Mouse (Mus musculus) ovary, postnatal 10 days (tissue): Measurements from ENCODE around the gene Stk31.
"Not testable (repeated sequence)": the region's sequence is repeated elsewhere in the genome, so short reads cannot be mapped to it uniquely, and the experiment has no call there.

Experiments used
- DNase-seq: peaks from one replicate; pipeline ENCODE4 v3.0.0; 2022; ENCODE audit warnings: low spot score

Gene Stk31

GRCm38 (mm10) chr6:49395316-49395715 is at the start of gene Stk31:
Gene Stk31 (plus strand): TSS chr6:49395604.
- DNase-seq: no peak

DNA sequence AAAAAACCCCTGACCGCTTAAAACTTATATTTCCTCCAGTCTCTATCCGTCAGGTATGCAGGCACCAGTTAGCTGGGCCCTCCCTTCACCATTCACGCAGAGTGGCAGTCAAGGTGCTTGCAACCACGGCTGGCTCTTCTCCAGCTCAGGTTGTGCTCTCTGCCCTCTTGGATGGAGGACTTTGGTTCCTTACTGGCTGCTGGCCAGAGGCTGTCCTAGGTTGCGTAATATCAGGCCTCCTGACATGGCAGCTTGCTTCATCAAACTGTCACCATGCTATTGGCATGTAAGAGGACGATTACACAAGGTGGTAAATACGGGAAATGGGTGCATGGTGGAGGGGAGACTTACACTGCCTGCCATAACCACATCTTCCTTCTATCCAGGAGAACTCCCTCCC is 45.6 kb upstream of the Stk31 start:
- no peak for DNase-seq

GRCm38 (mm10) chr6:49354613-49355012 is 40.8 kb upstream of the Stk31 start:
- DNase-seq: no peak

- DNase-seq: no peak
Measured at GRCm38 (mm10) chr6:49355171-49355570, 40.2 kb upstream of the Stk31 start.

DNA sequence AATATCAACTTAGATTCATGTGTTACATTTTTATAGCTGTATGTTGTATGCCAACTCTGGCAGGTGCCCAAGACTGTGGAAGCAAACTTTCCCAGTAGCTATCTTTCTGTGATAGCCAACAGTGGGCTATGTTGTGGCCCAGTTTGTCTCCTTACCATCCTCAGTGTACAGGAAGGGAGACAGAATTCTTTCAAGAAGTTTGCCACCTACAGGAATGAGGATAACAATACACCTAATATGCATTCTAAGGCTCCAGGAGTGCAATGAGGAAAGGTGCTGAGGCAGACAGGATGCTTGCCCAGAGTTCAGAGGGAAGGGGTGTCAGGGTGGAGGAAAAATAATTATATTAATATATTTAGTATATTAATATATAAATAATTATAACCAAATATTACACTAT is 35.0 kb upstream of the Stk31 start:
- no peak for DNase-seq

- peak; percentile 61 for DNase-seq
Measured at GRCm38 (mm10) chr6:49367159-49368054, 28.0 kb upstream of the Stk31 start, which contains the start of gene Fam221a. Gene Fam221a (plus strand): TSS chr6:49367739.

DNA sequence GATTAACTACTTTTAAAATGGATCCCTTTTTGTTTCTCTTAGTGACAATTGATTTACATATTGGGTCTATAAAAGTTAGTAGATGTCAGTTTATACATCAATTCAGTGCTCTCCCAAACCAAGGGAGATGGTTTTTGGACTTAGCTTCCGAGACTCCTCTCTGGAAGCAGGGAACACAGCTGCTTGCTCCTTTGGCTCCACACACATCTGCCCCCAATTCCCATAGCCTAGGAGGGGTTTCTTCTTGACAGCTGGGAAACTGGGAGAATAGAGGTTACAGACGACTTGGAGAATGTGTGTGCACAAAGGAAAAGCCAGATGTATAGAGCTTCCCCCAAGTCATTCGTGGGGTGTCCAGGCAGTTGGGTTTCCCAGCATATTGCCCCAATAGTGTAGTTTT is 27.2 kb upstream of the Stk31 start:
- no peak for DNase-seq

GRCm38 (mm10) chr6:49372705-49373104 is 22.7 kb upstream of the Stk31 start:
- DNase-seq: no peak

GRCm38 (mm10) chr6:49373943-49374342 is 21.5 kb upstream of the Stk31 start:
- DNase-seq: no peak

DNA sequence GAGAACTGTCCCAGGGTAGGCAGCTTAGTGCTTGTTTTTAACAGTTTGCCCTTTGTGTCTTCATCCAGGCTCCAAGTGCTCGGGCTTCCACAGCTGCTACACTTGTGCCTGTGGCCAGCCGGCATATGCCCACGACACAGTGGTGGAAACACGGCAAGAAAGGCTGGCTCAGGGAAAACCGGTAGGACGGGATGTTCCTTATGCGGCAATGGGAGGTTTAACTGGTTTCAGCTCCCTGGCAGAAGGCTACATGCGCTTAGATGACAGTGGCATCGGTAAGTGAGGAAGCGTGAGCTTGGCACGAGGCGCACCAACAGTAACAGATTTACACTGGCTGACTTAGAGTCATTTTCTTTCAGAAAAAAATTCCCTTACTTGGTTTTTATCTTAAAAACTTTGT is 17.1 kb upstream of the Stk31 start:
- DNase-seq: no peak

DNA sequence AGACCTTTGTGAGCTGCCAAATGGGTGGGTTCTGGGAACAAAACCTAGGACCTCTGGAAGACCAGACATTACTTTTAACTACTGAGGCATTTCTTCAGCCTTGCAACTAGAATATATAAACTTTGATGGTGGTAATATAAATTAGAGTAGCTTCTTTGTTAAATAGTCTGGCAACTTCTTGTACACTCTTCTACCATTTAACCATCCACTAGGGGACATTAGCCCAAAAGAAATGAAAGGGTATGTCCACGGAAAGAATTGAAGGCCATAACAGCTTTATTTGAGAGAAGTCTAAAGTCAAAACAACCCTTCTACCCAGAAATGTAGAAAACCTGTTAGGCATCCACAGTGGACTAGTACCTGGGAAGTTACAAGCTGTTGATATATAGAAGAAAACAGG is 1.1 kb upstream of the Stk31 start:
- no peak for DNase-seq

DNA sequence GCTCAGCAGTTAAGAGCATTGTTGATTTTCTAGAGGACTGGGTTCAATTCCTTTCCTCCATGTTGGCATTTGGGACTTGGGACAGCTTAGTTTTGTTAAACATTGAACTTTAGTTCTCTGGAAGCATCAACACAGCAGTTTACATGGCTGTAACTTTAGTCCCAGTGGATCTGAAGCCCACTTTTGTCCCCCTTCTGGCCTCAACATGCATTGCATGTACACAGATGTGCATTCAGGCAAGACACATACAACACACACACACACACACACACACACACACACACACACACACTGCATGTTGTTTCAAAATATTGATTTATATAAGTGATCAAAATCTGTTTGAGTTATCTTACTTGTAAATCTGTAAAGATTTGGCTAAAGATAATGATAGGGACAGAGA is 2.1 kb downstream of the Stk31 start:
- DNase-seq: no peak

DNA sequence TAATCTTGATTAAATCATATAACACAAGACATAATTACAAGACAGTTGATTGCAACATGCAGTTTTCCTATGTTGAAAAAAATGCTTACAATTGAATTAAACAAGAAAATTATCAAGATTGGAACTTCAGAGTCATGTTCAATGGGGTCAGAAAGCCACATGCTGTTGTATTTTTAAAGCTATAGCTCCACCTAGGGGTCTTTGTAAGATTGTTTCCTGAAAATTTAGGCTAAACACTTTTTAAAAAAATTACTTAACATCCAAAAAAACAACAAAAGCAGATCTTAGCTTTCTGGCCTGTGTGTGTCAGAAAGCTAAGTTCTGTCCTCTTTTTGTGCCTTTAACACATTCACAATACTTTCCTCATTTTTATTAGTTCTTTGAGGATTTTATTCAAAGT is 3.0 kb downstream of the Stk31 start:
- DNase-seq: no peak

- no peak for DNase-seq
Measured at GRCm38 (mm10) chr6:49410830-49411229, 15.4 kb downstream of the Stk31 start.

- not testable (repeated sequence) for DNase-seq
Measured at GRCm38 (mm10) chr6:49412967-49413366, 17.6 kb downstream of the Stk31 start.

DNA sequence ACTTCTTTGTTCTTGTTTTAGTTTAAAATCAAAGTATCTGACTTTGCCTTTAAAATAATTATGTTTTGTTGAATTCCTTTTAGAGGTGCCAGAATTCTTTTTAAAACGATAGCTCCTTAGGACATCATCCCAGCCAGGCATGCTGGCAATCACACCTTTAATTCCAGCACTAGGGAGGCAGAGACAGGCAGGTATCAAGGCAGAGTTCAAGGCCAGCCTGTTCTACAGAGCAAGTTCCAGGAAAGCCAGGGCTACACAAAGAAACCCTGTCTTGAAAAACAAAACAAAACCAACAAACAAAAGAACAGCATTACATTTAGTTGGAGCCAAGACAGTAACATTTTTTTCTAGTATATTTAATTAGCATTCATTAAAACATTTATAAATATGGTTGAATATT is 20.6 kb downstream of the Stk31 start:
- DNase-seq: no peak

GRCm38 (mm10) chr6:49437306-49437705 is 41.9 kb downstream of the Stk31 start:
- DNase-seq: no peak

- DNase-seq: no peak
Measured at GRCm38 (mm10) chr6:49458112-49458511, 62.7 kb downstream of the Stk31 start.

DNA sequence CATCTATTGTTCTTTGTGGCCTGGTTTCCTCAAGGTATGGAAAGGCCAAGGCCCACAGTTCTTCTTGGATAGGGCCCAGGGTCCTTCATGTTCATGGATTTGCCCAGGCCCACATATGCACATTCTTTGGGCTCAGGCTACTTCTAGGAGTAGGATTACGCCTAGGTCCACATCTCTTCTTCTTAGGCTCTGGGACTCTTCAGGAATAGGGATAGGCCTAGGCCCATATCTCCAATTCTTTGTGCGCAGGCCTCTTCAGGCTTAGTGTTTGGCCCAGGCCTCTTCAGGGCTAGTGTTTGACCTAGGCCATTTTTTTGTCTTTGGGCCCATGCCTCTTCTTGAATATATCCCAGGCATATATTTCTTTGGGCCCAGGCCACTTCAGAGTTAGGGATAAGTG is 87.8 kb downstream of the Stk31 start:
- no peak for DNase-seq

GRCm38 (mm10) chr6:49491526-49491925 is 96.1 kb downstream of the Stk31 start:
- no peak for DNase-seq

DNA sequence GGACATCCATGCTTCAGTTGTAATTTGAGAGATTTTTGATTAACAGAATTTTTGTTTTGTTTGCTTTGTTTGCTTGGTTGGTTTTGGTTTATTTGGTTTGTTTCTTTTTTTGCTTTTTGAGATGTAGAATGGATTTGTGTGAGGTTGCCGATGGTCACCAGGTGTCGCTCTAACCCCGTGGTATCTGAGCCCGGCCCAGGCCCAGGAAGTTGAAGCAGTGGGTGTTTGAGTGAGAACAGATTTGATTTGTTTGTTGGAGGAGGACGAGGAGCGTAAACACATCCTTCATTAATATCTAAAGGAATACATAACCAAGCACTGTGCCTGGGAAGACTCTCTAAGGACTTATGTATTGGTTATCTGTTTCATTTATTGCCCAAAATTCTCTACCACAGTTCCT is 123.6 kb downstream of the Stk31 start:
- DNase-seq: peak; percentile 31
